In the genomic region with DNA sequence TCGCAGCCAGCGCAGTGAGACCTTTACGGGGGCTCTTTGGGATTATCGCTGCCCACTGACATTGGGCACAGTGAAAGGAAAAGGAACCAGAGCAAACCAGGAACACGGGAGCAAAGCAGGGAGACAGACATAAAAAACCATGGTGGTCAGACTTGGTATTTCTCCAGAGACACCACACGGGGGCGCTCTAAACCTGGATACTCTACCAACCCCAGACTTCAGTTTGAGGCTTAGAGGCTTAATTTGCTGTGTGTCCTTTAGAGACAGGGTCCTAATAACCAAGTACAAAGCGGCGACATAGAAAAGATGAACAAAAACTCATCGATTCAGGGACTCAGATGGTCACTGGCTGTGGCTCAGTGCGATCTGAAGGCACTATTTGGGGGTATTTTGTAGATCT, we compare ENCODE assay signal across 9 mouse cellular contexts. TPM values are rescaled to one million over a fixed set of nuclear protein-coding genes. Genes with fewer than 3 reads are reported as not detected.
A peak's percentile ranks its signal among the peaks of the same experiment; 100 is the strongest.
DNase-seq lines count a peak whose midpoint lies in the region; ATAC-seq lines count a peak whose summit lies in the region.
"Had no signal": no experiment of that assay in that cellular context is flagged by ENCODE, and none has a peak within 500 bp of the region (broad histone marks: within the 10 kb centered on the region; RNA-seq: fewer than 3 reads in every experiment).

No protein-coding gene starts in this region.

- no peak overlapping the region for H3K9ac ChIP-seq in embryonic facial prominence, embryonic 11.5 days (replicated peaks; ENCODE audit: low read length)
- H3K9ac ChIP-seq: heart, embryonic 15.5 days had no signal

- peak; percentile 52 to 57 for DNase-seq in adrenal gland, adult 18-20 months (ENCODE audit: low spot score in 2 of 2)
- no peak for DNase-seq in adrenal gland, postnatal 4 days (ENCODE audit: low spot score in 2 of 2)
- DNase-seq in thymus, postnatal 4 days = peak; percentile 50
- no peak for DNase-seq in thymus, postnatal 36 days
- DNase-seq in embryonic facial prominence, embryonic 11.5 days (ENCODE audit: low spot score) = peak; percentile 78
- DNase-seq in kidney, postnatal 10 days = peak; percentile 73
- DNase-seq in lung, postnatal 14 days = peak; percentile 56
- DNase-seq in telencephalon, adult 2 months (ENCODE audit: low read depth, low spot score) = peak; percentile 45

- H3K4me1 ChIP-seq in embryonic facial prominence, embryonic 11.5 days (ENCODE audit: control insufficient read depth, insufficient read depth, low read length) = no peaks in the 10 kb centered on the region

- no peak for ATAC-seq in embryonic facial prominence, embryonic 11.5 days (replicated peaks; ENCODE audit: insufficient number of reproducible peaks, low FRiP score, low TSS enrichment, low read depth)

- H3K27me3 ChIP-seq in embryonic facial prominence, embryonic 11.5 days (ENCODE audit: control insufficient read depth, insufficient read depth, low read length) = no peaks in the 10 kb centered on the region

- H3K9me3 ChIP-seq in embryonic facial prominence, embryonic 11.5 days (replicated peaks; ENCODE audit: control insufficient read depth, low read length) = no peaks in the 10 kb centered on the region

- no peak overlapping the region for H3K27ac ChIP-seq in embryonic facial prominence, embryonic 11.5 days (replicated peaks; ENCODE audit: low read depth, low read length)
- H3K27ac ChIP-seq: heart, embryonic 15.5 days had no signal

- WGBS in embryonic facial prominence, embryonic 11.5 days = 16% methylated on average over 11 of the region's 11 CpGs

- no peak overlapping the region for H3K4me2 ChIP-seq in embryonic facial prominence, embryonic 11.5 days (ENCODE audit: low read depth, low read length)
- H3K4me2 ChIP-seq: heart, embryonic 15.5 days had no signal

- no peak overlapping the region for H3K4me3 ChIP-seq in embryonic facial prominence, embryonic 11.5 days (ENCODE audit: low read depth, low read length)
- H3K4me3 ChIP-seq: heart, embryonic 15.5 days had no signal

- H3K36me3 ChIP-seq in embryonic facial prominence, embryonic 11.5 days (replicated peaks; ENCODE audit: control insufficient read depth, insufficient read depth, low read depth, low read length) = no peaks in the 10 kb centered on the region
- H3K36me3 ChIP-seq: heart, embryonic 15.5 days had no signal

RNA-seq across cellular contexts. Expression of gene Kcnk1, which starts 39.3 kb away (rescaled TPM):
- total RNA-seq in adrenal gland, adult 18-20 months (2021) = 10 to 100 TPM in 1 of 2 experiments, 1 to 10 TPM in 1; 1.4 to 11.9 TPM
- 1 to 10 TPM; 1.4 to 4.6 TPM for total RNA-seq in adrenal gland, postnatal 4 days (2021)
- 18.7 and 20.3 TPM in 2 replicates for polyA plus RNA-seq in embryonic facial prominence, embryonic 11.5 days (2014; fragmentation: Nextera tagmentation; extraction: Ambion mirVana)

RNA-seq across cellular contexts. Expression of gene Map3k21, which starts 45.4 kb away (rescaled TPM):
- under 1 TPM; 0.22 to 0.96 TPM for total RNA-seq in adrenal gland, adult 18-20 months (2021)
- 1 to 10 TPM; 2.3 to 4.6 TPM for total RNA-seq in adrenal gland, postnatal 4 days (2021)
- polyA plus RNA-seq in embryonic facial prominence, embryonic 11.5 days (2014; fragmentation: Nextera tagmentation; extraction: Ambion mirVana) = 0.08 and 0.10 TPM in 2 replicates

RNA-seq across cellular contexts. Expression of gene Pcnx2, which starts 57.6 kb away (rescaled TPM):
- total RNA-seq in adrenal gland, adult 18-20 months (2021) = under 1 TPM; 0.51 to 0.60 TPM
- 1 to 10 TPM in 1 of 2 experiments, under 1 TPM in 1; 0.90 to 1.1 TPM for total RNA-seq in adrenal gland, postnatal 4 days (2021)
- 0.07 and 0.25 TPM in 2 replicates for polyA plus RNA-seq in embryonic facial prominence, embryonic 11.5 days (2014; fragmentation: Nextera tagmentation; extraction: Ambion mirVana)

Comparison
In these comparisons a context has a peak if more than half of its experiments do, and no peak if none do; other contexts are left out.
1. DNase-seq: peak in adrenal gland, adult 18-20 months (2 of 2), thymus, postnatal 4 days (single experiment), embryonic facial prominence, embryonic 11.5 days (single experiment), kidney, postnatal 10 days (single experiment), lung, postnatal 14 days (single experiment) and telencephalon, adult 2 months (single experiment); none in adrenal gland, postnatal 4 days (0 of 2) and thymus, postnatal 36 days (0 of 2).